Mouse (Mus musculus): ENCODE measurements around the gene Lypd5. TPM values are rescaled to one million over a fixed set of nuclear protein-coding genes. Genes with fewer than 3 reads are reported as not detected.
A peak's percentile ranks its signal among the peaks of the same experiment; 100 is the strongest.

Gene Lypd5
- total and polyA plus RNA-seq, 2 experiments from 2014 or later, result not detected

DNA sequence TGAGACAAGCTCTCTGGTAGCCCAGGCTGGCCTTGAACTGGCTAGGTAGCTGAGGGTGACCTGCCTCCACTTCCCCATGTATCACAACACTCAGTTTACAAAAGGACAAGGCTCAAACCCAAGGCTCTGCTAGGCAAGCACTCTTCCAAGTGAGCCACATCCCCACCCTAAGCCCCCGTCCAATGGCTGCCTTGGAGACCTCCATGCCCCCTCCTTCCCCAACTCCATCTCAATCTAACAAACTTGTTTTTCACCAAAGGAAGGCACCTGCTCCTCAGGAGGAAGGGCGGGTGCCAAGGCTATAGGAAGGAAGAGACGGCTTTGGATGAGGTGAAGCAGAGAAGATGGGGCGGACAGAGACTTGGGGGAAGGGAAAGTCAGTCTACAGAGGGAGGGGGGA, 23.8 kb downstream of the Lypd5 start:
- Histone ChIP-seq H3K4me1 (ENCODE audit: control insufficient read depth, insufficient read depth) (peaks cover 11% of the 10 kb centered on the region; the same call in 1 of the 2 replicates), H3K4me3 (ENCODE audit: low read depth, low read length) (no peak overlapping the region), H3K9me3 (replicated peaks; ENCODE audit: control insufficient read depth, low read length) (no peaks in the 10 kb centered on the region), H3K4me2 (ENCODE audit: low read depth, low read length) (peak overlapping the region; percentile 23; the same call in 1 of the 2 replicates), H3K27me3 (ENCODE audit: control insufficient read depth, insufficient read depth, low read length) (0 out of 2 replicates have a peak, but pooled peaks cover 5% of the 10 kb centered on the region), H3K36me3 (replicated peaks; ENCODE audit: control insufficient read depth, insufficient read depth, low read length) (no peaks in the 10 kb centered on the region), H3K9ac (replicated peaks; ENCODE audit: low read depth, low read length) (no peak overlapping the region), H3K27ac (ENCODE audit: low read depth) (no peak overlapping the region)
- ATAC-seq (ENCODE audit: insufficient read depth, low read depth), result no peak
- no peak for TF ChIP-seq CTCF (IDR thresholded peaks at IDR 0.05; ENCODE audit: low read depth)
- TF ChIP-seq EP300 (IDR thresholded peaks at IDR 0.05; ENCODE audit: low read depth), result no peak
- DNase-seq (ENCODE audit: low spot score), result no peak
- WGBS, result 57% methylated on average over 4 of the region's 4 CpGs

GRCm38 (mm10) chr7:24373538-24374379, 24.8 kb downstream of the Lypd5 start:
- no peak for TF ChIP-seq EP300 (IDR thresholded peaks at IDR 0.05; ENCODE audit: low read depth)
- no peak for TF ChIP-seq CTCF (IDR thresholded peaks at IDR 0.05; ENCODE audit: low read depth)
- H3K36me3 ChIP-seq (replicated peaks; ENCODE audit: control insufficient read depth, insufficient read depth, low read length), result no peaks in the 10 kb centered on the region
- ATAC-seq (ENCODE audit: insufficient read depth, low read depth) (no peak), DNase-seq (ENCODE audit: low spot score) (no peak)
- peak overlapping the region; percentile 23; the same call in 1 of the 2 replicates for H3K4me2 ChIP-seq (ENCODE audit: low read depth, low read length)
- 35% methylated on average over 14 of the region's 20 CpGs for WGBS
- no peaks in the 10 kb centered on the region for H3K9me3 ChIP-seq (replicated peaks; ENCODE audit: control insufficient read depth, low read length)
- H3K9ac ChIP-seq (replicated peaks; ENCODE audit: low read depth, low read length), result no peak overlapping the region
- H3K4me1 ChIP-seq (ENCODE audit: control insufficient read depth, insufficient read depth), result peaks cover 11% of the 10 kb centered on the region; the same call in 1 of the 2 replicates
- peak overlapping the region; percentile 46; the same call in 1 of the 2 replicates for H3K27ac ChIP-seq (ENCODE audit: low read depth)
- H3K27me3 ChIP-seq (ENCODE audit: control insufficient read depth, insufficient read depth, low read length), result 0 out of 2 replicates have a peak, but pooled peaks cover 5% of the 10 kb centered on the region
- no peak overlapping the region for H3K4me3 ChIP-seq (ENCODE audit: low read depth, low read length)

DNA sequence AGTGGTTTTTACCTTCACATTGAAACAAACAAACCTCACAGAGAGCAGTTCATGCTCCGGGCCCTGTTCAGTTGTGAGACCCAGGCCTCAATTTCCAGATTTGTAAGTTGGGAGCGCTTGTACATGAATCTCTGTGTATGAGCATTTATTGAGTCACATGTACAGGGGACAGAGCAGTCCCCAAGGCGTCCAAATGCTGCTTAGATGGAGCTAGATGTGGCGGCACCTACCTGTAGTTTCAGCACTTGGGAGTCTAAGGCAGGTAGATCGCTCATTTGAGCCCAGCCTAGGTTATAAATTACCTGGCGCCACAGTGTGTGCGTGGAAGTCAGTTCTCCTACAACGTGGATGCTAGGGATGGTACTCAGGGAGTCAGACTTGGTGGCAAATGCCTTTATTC, 27.5 kb downstream of the Lypd5 start:
- Histone ChIP-seq H3K9ac (replicated peaks; ENCODE audit: low read depth, low read length) (no peak overlapping the region), H3K4me3 (ENCODE audit: low read depth, low read length) (no peak overlapping the region), H3K27ac (ENCODE audit: low read depth) (no peak overlapping the region), H3K27me3 (ENCODE audit: control insufficient read depth, insufficient read depth, low read length) (0 out of 2 replicates have a peak, but pooled peaks cover 5% of the 10 kb centered on the region), H3K4me2 (ENCODE audit: low read depth, low read length) (peak overlapping the region; percentile 49; the same call in 1 of the 2 replicates), H3K36me3 (replicated peaks; ENCODE audit: control insufficient read depth, insufficient read depth, low read length) (no peaks in the 10 kb centered on the region), H3K9me3 (replicated peaks; ENCODE audit: control insufficient read depth, low read length) (no peaks in the 10 kb centered on the region), H3K4me1 (ENCODE audit: control insufficient read depth, insufficient read depth) (peaks cover 11% of the 10 kb centered on the region; the same call in 1 of the 2 replicates)
- no peak for TF ChIP-seq EP300 (IDR thresholded peaks at IDR 0.05; ENCODE audit: low read depth)
- TF ChIP-seq CTCF (IDR thresholded peaks at IDR 0.05; ENCODE audit: low read depth), result no peak
- WGBS, result 82% methylated on average over 8 of the region's 8 CpGs
- no peak for ATAC-seq (ENCODE audit: insufficient read depth, low read depth)
- no peak for DNase-seq (ENCODE audit: low spot score)

DNA sequence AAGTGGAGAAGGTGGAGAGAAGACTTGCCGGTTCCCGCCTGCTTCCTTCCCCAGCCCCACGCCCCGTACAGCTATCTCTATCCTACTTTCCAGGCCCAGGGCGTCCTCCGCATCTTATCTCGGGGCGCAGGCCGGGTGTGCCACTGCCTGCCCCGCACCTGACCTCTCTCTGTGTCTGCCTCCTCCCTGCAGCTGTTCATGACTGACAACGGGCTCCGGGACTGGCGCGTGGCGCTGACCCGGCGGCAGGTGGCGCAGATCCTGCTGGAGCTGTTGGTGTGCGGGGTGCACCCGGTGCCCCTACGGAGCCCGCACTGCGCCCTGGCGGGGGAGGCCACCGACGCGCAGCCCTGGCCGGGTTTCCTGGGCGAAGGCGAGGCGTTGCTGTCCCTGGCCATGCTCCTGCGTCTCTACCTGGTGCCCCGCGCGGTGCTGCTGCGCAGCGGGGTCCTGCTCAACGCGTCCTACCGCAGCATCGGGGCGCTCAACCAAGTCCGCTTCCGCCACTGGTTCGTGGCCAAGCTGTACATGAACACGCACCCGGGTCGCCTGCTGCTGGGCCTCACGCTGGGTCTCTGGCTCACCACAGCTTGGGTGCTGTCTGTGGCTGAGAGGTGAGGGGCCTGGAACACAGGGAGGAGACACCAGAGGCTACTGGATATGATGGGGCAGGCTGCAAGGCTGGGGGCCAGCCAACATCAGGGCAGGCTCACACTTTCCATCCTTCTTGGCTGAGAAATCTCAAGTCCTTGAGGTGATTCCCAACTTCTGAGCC, 28.3 kb downstream of the Lypd5 start:
- Histone ChIP-seq H3K4me1 (ENCODE audit: control insufficient read depth, insufficient read depth) (peaks cover 11% of the 10 kb centered on the region; the same call in 1 of the 2 replicates), H3K27me3 (ENCODE audit: control insufficient read depth, insufficient read depth, low read length) (0 out of 2 replicates have a peak, but pooled peaks cover 5% of the 10 kb centered on the region), H3K9ac (replicated peaks; ENCODE audit: low read depth, low read length) (0 out of 2 replicates have a peak overlapping the region, but pooled peaks have one; percentile 4), H3K36me3 (replicated peaks; ENCODE audit: control insufficient read depth, insufficient read depth, low read length) (no peaks in the 10 kb centered on the region), H3K4me2 (ENCODE audit: low read depth, low read length) (peak overlapping the region; percentile 49), H3K9me3 (replicated peaks; ENCODE audit: control insufficient read depth, low read length) (no peaks in the 10 kb centered on the region), H3K27ac (ENCODE audit: low read depth) (no peak overlapping the region), H3K4me3 (ENCODE audit: low read depth, low read length) (peak overlapping the region; percentile 18)
- ATAC-seq (ENCODE audit: insufficient read depth, low read depth) (peak; percentile 62), DNase-seq (ENCODE audit: low spot score) (peak; percentile 23)
- no peak for TF ChIP-seq EP300 (IDR thresholded peaks at IDR 0.05; ENCODE audit: low read depth)
- peak; percentile 32 for TF ChIP-seq CTCF (IDR thresholded peaks at IDR 0.05; ENCODE audit: low read depth)
- WGBS, result 5% methylated on average over 44 of the region's 49 CpGs

DNA sequence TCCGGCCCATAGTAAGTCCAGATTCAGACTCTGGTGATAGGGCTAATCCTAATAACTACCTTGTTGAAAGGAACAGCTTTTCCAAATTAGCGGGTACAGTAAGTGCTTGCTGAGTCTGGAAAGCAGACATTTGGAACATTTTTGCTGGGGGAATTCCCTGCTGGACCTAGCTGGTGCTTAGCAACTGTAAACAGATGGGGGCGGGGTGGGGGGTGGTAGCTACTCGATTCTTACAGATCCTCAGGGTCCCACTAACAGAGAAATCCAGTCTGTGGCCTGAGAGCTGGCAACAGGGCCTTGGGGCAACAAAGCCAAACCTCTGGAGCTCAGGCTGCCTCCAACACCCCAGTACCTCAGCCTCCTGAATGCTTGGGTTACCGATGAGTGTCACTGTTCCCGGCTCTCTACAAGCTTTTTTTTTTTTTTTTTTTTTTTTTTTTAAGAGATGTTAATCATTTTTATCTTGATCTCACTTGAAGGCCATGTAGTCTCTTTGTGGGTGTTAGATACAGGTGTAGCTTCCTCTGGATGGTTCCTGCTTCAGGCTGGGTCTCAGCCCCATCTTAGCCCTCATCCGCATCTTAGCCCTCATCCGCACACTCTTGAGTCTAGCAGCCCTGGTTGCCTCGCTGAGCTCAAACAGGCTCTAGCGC, 29.2 kb downstream of the Lypd5 start:
- Histone ChIP-seq H3K4me1 (ENCODE audit: control insufficient read depth, insufficient read depth) (0 out of 2 replicates have a peak, but pooled peaks cover 11% of the 10 kb centered on the region), H3K27ac (ENCODE audit: low read depth) (no peak overlapping the region; the same call in 1 of the 2 replicates), H3K27me3 (ENCODE audit: control insufficient read depth, insufficient read depth, low read length) (0 out of 2 replicates have a peak, but pooled peaks cover 5% of the 10 kb centered on the region), H3K9ac (replicated peaks; ENCODE audit: low read depth, low read length) (no peak overlapping the region), H3K36me3 (replicated peaks; ENCODE audit: control insufficient read depth, insufficient read depth, low read length) (no peaks in the 10 kb centered on the region), H3K4me2 (ENCODE audit: low read depth, low read length) (no peak overlapping the region), H3K4me3 (ENCODE audit: low read depth, low read length) (no peak overlapping the region), H3K9me3 (replicated peaks; ENCODE audit: control insufficient read depth, low read length) (no peaks in the 10 kb centered on the region)
- TF ChIP-seq CTCF (IDR thresholded peaks at IDR 0.05; ENCODE audit: low read depth) (no peak), EP300 (IDR thresholded peaks at IDR 0.05; ENCODE audit: low read depth) (no peak)
- DNase-seq (ENCODE audit: low spot score), result no peak
- no peak for ATAC-seq (ENCODE audit: insufficient read depth, low read depth)
- 68% methylated on average over 10 of the region's 10 CpGs for WGBS
